ENCODE assay signal across 19 mouse cellular contexts in the genomic region with DNA sequence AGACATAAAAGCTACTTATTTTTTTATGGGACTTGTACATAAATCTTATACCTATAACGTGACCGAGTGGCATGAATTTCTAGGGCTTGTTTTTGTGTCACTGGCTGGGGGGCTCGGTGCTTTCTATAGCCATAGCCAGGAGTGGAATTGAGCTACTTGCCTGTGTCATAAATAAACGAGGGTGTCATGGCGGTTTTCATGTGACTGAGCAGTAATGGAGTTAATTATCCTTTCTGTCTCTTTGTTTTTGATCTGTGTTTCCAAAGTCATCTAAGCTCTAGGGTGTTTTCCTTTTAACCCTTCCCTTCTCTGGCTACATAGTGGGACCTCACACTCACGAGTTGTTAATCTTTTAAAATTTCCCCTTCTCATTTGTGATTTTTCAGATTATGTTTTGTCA.
"Had no signal": no experiment of that assay in that cellular context is flagged by ENCODE, and none has a peak within 500 bp of the region (broad histone marks: within the 10 kb centered on the region; RNA-seq: fewer than 3 reads in every experiment).

No protein-coding gene starts in this region.

- DNase-seq: liver, postnatal 0 days; lung, adult 2 months; lung, postnatal 14 days; lung, postnatal 36 days; right cerebral cortex, postnatal 14 days; thymus, adult 2 months; thymus, postnatal 25 days; thymus, postnatal 4 days had no signal

- H3K4me1 ChIP-seq: liver, embryonic 15.5 days; lung, embryonic 15.5 days; megakaryocyte, embryonic 14.5 days; midbrain, embryonic 13.5 days; midbrain, embryonic 15.5 days; neural tube, embryonic 12.5 days; stomach, embryonic 15.5 days had no signal

- H3K27ac ChIP-seq: liver, embryonic 15.5 days; lung, embryonic 15.5 days; macrophage; midbrain, embryonic 13.5 days; midbrain, embryonic 15.5 days; neural tube, embryonic 12.5 days; stomach, embryonic 15.5 days; stomach, postnatal 0 days had no signal

- H3K4me2 ChIP-seq: liver, embryonic 15.5 days; lung, embryonic 15.5 days; midbrain, embryonic 11.5 days; midbrain, embryonic 13.5 days; midbrain, embryonic 15.5 days; neural tube, embryonic 12.5 days; stomach, embryonic 15.5 days had no signal

- H3K36me3 ChIP-seq: liver, embryonic 15.5 days; lung, embryonic 15.5 days; midbrain, embryonic 13.5 days; midbrain, embryonic 15.5 days; neural tube, embryonic 12.5 days; stomach, embryonic 15.5 days had no signal

- ATAC-seq: liver, postnatal 0 days; lung, postnatal 0 days; midbrain, embryonic 13.5 days; midbrain, embryonic 15.5 days had no signal

- H3K4me3 ChIP-seq: liver, embryonic 15.5 days; lung, embryonic 15.5 days; megakaryocyte, embryonic 14.5 days; midbrain, embryonic 13.5 days; midbrain, embryonic 15.5 days; neural tube, embryonic 12.5 days; stomach, embryonic 15.5 days had no signal

- H3K9ac ChIP-seq: liver, embryonic 15.5 days; liver, postnatal 0 days; lung, embryonic 15.5 days; midbrain, embryonic 13.5 days; midbrain, embryonic 15.5 days; neural tube, embryonic 12.5 days; stomach, embryonic 15.5 days had no signal

- H3K27me3 ChIP-seq: liver, embryonic 15.5 days; lung, embryonic 15.5 days; megakaryocyte, embryonic 14.5 days; midbrain, embryonic 13.5 days; midbrain, embryonic 15.5 days; neural tube, embryonic 12.5 days; stomach, embryonic 15.5 days had no signal

- H3K9me3 ChIP-seq: liver, embryonic 15.5 days; lung, embryonic 15.5 days; midbrain, embryonic 13.5 days; midbrain, embryonic 15.5 days; neural tube, embryonic 12.5 days; stomach, embryonic 15.5 days had no signal
